Mouse (Mus musculus): ENCODE results near the gene Olfr374.

GRCm38 (mm10) chr8:72132891-72133290, 26.1 kb downstream of the Olfr374 start:
- TF ChIP-seq GATA1 (IDR thresholded peaks at IDR 0.05; ENCODE audit: low read length) (no peak), TAL1 (IDR thresholded peaks at IDR 0.05; ENCODE audit: low read length) (no peak)
